9 mouse cellular contexts compared by ENCODE assay signal in genomic region chr5:77803562-77803961, GRCm38 (mm10).
DNase-seq lines count a peak whose midpoint lies in the region; ATAC-seq and TF ChIP-seq lines count a peak whose summit lies in the region.
"Had no signal": no experiment of that assay in that cellular context is flagged by ENCODE, and none has a peak within 500 bp of the region (broad histone marks: within the 10 kb centered on the region; RNA-seq: fewer than 3 reads in every experiment).

No protein-coding gene starts in this region.

- no peak for TF ChIP-seq EP300 in liver, embryonic 14.5 days (IDR thresholded peaks at IDR 0.05; ENCODE audit: low read depth)

- no peaks in the 10 kb centered on the region for H3K36me3 ChIP-seq in thymus, adult 2 months (ENCODE audit: control insufficient read depth, insufficient read depth, low read length)
- H3K36me3 ChIP-seq in heart, embryonic 15.5 days, result no peaks in the 10 kb centered on the region
- H3K36me3 ChIP-seq in liver, embryonic 14.5 days (replicated peaks; ENCODE audit: control insufficient read depth, insufficient read depth, low read depth), result no peaks in the 10 kb centered on the region

- no peak overlapping the region for H3K4me3 ChIP-seq in thymus, adult 2 months (ENCODE audit: control insufficient read depth, insufficient read depth, low read length)
- H3K4me3 ChIP-seq in heart, embryonic 15.5 days, result peak overlapping the region; percentile 32
- H3K4me3 ChIP-seq in liver, embryonic 14.5 days (ENCODE audit: insufficient read depth in 1 of 2, low read depth in 2 of 2, low read length in 2 of 2), result no peak overlapping the region
- H3K4me3 ChIP-seq: erythroblast, embryonic 14.5 days had no signal

- TF ChIP-seq CTCF in thymus, adult 2 months (IDR thresholded peaks at IDR 0.05; ENCODE audit: borderline replicate concordance, control insufficient read depth, extremely low read depth, insufficient read depth, low read length, poor library complexity), result no peak
- peak; percentile 53 for TF ChIP-seq CTCF in liver, embryonic 14.5 days (IDR thresholded peaks at IDR 0.05; ENCODE audit: low read depth)

- 52% methylated on average over 6 of the region's 6 CpGs for WGBS in thymus, adult 2 months
- WGBS in heart, embryonic 15.5 days, result 48% methylated on average over 6 of the region's 6 CpGs
- 42% methylated on average over 6 of the region's 6 CpGs for WGBS in liver, embryonic 14.5 days (ENCODE audit: insufficient replicate concordance)

- H3K9ac ChIP-seq in heart, embryonic 15.5 days, result no peak overlapping the region
- H3K9ac ChIP-seq in liver, embryonic 14.5 days (replicated peaks), result no peak overlapping the region

- ATAC-seq in heart, embryonic 15.5 days (replicated peaks; ENCODE audit: insufficient number of reproducible peaks, insufficient read depth, low FRiP score, low read depth), result no peak
- no peak for ATAC-seq in liver, embryonic 14.5 days (ENCODE audit: insufficient read depth)

- no peak for TF ChIP-seq POLR2A in thymus, adult 2 months (IDR thresholded peaks at IDR 0.05; ENCODE audit: control insufficient read depth, extremely low read depth, insufficient read depth, low read length, poor library complexity)

- H3K27me3 ChIP-seq in thymus, adult 2 months (ENCODE audit: control insufficient read depth, insufficient read depth, low read length), result no peaks in the 10 kb centered on the region
- no peaks in the 10 kb centered on the region for H3K27me3 ChIP-seq in heart, embryonic 15.5 days
- no peaks in the 10 kb centered on the region for H3K27me3 ChIP-seq in liver, embryonic 14.5 days (ENCODE audit: control insufficient read depth, insufficient read depth, low read length)

- H3K9me3 ChIP-seq in heart, embryonic 15.5 days (replicated peaks), result no peaks in the 10 kb centered on the region
- no peaks in the 10 kb centered on the region for H3K9me3 ChIP-seq in liver, embryonic 14.5 days (ENCODE audit: control insufficient read depth, low read length)

- H3K4me1 ChIP-seq in thymus, adult 2 months (replicated peaks; ENCODE audit: control insufficient read depth, insufficient read depth, low read length), result no peaks in the 10 kb centered on the region
- no peaks in the 10 kb centered on the region for H3K4me1 ChIP-seq in heart, embryonic 15.5 days (replicated peaks)
- H3K4me1 ChIP-seq in liver, embryonic 14.5 days (replicated peaks; ENCODE audit: control insufficient read depth in 2 of 2, insufficient read depth in 2 of 2, low read length in 1 of 2), result no peaks in the 10 kb centered on the region

- no peak overlapping the region for H3K27ac ChIP-seq in thymus, adult 2 months (ENCODE audit: control insufficient read depth, insufficient read depth, low read length)
- no peak overlapping the region for H3K27ac ChIP-seq in heart, embryonic 15.5 days
- H3K27ac ChIP-seq in liver, embryonic 14.5 days, result no peak overlapping the region

- peak overlapping the region; percentile 49 for H3K4me2 ChIP-seq in heart, embryonic 15.5 days
- H3K4me2 ChIP-seq in liver, embryonic 14.5 days (ENCODE audit: low read depth), result no peak overlapping the region

- peak; percentile 14 for DNase-seq in thymus, adult 2 months
- DNase-seq in thymus, postnatal 10 days (ENCODE audit: low spot score in 2 of 2), result no peak
- DNase-seq in cerebellum, adult 11 months, result peak; percentile 19
- DNase-seq in kidney, postnatal 10 days, result peak; percentile 74
- no peak for DNase-seq in liver, embryonic 14.5 days (ENCODE audit: low read depth in 3 of 3, low spot score in 3 of 3)
- peak; percentile 84 for DNase-seq in retina, embryonic 14.5 days (ENCODE audit: low spot score)
- DNase-seq in T-cell, adult 2 months (ENCODE audit: low spot score), result no peak

Comparison
In these comparisons a context has a peak if more than half of its experiments do, and no peak if none do; other contexts are left out.
1. DNase-seq: peak in thymus, adult 2 months (single experiment), cerebellum, adult 11 months (single experiment), kidney, postnatal 10 days (single experiment) and retina, embryonic 14.5 days (single experiment); none in thymus, postnatal 10 days (0 of 2), liver, embryonic 14.5 days (0 of 3) and T-cell, adult 2 months (single experiment).